Mouse (Mus musculus) megakaryocyte-erythroid progenitor cell, adult 5-6 weeks (primary cell): ENCODE results near the gene Pias4. TPM values are rescaled to one million over a fixed set of nuclear protein-coding genes. Genes with fewer than 3 reads are reported as not detected.
"Not testable (repeated sequence)": the region's sequence is repeated elsewhere in the genome, so short reads cannot be mapped to it uniquely, and the experiment has no call there.

ENCODE experiments used
- ATAC-seq: replicated peaks from 2 replicates; pipeline ENCODE4 v1.8.0; 2016; ENCODE audit warnings: mild to moderate bottlenecking, inconsistent platforms; ENCODE audit not compliant: severe bottlenecking, poor library complexity, low FRiP score, low TSS enrichment
- total RNA-seq, 2 experiments: library from RNA; stranded (forward) in 1 of 2; stranded (reverse) in 1 of 2; fragments of 200-1000, 215-1000 nt in 1 of 2; fragments of >200 nt in 1 of 2; fragmentation: Nextera tagmentation in 1 of 2; gene quantifications; 2 replicates each; pipeline ENCODE4 v1.2.3; 2014 to 2017

Pias4 gene
- total RNA-seq, 2 experiments from 2014 or later = 15.2 to 20.8 TPM

DNA sequence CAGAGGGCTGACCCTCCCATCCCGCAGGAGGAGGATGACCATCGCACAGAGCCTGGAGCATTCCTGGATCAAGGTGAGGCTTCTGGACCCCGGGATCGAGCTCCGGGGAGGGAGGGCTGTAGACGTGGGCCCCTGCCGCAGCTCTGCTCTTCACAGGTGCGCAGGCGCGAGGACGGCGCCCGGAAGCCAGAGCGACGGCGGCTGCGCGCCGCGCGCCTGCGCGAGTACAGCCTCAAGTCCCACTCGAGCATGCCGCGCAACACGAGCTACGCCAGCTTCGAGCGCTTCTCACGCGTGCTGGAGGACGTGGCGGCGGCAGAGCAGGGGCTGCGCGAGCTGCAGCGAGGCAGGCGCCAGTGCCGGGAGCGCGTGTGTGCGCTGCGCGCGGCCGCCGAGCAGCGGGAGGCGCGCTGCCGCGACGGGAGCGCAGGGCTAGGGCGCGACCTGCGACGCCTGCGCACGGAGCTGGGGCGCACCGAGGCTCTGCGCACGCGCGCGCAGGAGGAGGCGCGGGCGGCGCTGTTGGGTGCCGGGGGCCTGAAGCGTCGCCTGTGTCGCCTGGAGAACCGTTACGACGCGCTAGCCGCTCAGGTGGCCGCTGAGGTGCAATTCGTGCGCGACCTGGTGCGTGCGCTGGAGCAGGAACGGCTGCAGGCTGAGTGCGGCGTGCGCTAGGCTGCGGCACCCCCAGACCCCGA, 24.7 kb upstream of the Pias4 start:
- ATAC-seq = peak; percentile 40

DNA sequence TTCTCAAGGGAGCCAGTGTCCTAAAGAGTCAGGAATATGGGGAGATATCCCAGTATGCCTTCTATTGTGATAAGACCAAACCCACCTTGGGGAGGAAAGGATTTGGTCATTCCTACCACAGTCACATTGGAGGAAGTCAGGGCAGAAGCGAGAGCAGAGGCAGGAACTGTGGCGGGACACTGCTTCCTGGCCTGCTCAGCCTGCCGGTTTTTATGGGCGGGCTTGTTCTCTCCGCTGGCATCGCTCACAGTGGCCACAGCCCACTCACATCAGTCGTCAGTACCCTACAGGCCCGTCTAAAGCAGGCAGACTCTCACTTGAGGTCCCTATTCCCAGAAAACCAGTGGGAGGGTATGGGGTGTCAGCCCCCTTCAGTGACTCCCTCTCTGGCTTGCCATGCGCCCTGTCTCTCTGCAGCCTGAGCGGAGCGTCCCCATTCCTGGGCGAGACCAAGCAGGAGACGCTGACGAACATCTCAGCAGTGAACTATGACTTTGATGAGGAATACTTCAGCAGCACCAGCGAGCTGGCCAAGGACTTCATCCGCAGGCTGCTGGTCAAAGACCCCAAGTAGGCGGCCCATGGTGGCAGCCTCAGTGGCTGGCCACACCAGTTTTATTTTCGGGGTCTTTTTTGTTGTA, 23.7 kb upstream of the Pias4 start:
- no peak for ATAC-seq

DNA sequence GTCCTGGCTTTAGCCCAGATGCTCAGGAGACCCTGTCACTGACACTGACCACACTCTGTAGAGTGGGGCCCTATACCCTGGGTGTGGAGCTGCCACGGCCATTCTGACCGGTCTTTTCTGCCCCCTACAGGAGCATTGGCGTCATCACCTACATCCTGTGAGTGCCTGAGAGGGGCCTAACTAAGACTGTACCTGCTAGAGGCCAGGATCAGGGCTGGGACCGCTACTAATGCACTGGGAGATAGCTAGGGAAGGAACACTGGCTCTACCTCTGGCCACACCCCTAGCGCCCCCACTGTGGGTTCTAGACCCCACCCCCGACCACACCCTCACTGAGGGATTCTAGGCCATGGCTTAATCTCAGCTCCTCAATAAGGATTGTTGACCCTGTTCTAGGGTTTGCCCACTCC, 23.2 kb upstream of the Pias4 start:
- 0 out of 2 replicates have a peak, but pooled peaks have one; percentile 9 for ATAC-seq

DNA sequence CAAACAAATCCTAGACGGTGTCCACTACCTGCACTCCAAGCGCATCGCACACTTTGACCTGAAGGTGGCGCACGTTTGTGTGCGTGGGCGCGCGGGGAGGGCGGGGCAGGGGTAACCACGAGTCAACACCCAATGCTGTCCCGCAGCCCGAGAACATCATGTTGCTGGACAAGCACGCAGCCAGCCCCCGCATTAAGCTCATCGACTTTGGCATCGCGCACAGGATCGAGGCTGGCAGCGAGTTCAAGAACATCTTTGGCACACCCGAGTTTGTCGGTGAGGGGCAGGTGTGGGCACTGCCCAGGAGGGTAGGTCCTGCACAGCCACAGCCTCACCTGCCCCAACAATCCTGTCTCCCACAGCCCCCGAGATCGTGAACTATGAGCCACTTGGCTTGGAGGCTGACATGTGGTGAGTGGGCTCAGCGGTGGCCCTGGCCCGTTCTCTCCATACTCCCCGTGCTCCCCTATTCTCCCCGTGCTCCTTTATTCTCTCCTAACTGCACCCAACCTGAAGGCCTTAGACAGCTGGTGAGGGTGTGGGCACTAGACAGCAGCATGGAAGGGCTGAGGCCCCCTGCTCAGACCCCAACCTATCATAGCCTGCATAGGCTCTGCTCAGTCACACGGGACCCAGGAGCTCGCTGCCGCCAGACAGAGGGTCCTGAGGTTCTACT, 22.7 kb upstream of the Pias4 start:
- 0 out of 2 replicates have a peak, but pooled peaks have one; percentile 10 for ATAC-seq

DNA sequence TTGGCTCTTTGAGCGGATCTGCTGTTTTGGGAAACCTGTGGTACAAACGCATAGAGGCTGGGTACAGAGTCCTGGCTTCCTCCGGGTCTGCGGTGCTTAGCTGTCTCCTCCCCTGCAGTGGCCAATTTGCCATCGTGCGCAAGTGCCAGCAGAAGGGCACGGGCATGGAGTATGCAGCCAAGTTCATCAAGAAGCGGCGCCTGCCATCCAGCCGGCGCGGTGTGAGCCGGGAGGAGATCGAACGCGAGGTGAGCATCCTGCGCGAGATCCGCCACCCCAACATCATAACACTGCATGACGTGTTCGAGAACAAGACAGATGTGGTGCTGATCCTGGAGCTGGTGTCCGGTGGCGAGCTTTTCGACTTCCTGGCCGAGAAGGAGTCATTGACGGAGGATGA, 22.1 kb upstream of the Pias4 start:
- no peak for ATAC-seq

DNA sequence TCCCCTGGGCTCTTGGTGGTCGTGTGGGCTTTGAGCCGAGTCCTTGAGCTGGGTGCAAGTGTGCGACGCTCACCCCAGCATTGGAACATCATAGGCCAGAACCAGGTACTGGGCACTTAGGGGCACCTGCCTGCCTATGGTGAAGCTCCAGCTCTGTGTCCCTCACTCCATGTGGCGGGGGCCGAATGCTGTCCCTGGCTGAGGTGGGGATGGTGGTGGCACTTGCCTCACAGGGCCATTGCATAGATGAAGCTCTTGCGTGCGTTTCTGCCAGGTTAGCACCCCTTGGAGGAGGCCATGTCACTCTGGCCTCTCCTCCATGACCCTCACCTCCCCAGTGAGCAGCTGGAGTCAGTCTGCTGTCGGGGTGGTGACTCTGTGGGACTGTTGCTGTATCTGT, 19.4 kb upstream of the Pias4 start:
- ATAC-seq = no peak

DNA sequence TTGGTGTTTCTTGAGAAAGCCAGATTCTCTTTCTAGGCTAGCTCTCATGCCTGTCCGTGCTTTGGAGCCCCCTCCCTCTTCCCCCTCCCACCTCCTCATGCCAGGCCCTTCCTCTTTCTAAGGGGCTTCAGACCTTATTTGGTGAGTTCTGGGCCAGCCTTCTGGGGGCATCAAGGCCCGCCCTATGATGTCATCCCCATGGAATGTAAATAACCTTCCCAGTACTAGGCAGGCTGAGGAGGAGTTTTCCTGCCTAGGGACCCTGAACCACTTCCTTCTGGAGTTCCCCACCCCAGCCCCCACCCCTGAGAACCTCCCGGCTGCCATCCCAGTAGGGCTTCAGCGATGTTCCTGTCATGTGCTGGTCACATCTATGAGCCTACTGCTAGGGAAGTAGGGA, 17.0 kb upstream of the Pias4 start:
- no peak for ATAC-seq

DNA sequence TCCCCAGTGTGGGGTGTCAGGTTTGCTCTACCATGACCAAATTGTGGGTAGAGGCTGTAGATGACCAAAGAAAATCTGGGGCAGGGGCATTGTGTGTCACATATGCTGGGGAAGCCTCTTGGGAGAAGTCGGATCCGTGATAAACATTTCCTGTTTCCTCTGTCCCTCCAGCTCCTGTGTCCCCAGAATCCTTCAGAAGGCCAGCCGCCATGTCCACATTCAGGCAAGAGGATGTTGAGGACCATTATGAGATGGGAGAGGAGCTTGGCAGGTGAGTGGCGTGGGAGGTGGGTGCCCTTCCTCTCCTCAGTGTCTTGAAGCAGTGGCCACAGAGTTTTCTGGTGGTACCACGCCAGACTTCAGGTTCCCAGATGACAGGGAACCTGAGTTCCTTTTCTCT, 16.1 kb upstream of the Pias4 start, which contains the start of gene 4930442H23Rik:
4930442H23Rik (minus strand) TSS at position 45 of the 400 bp plus-strand sequence.
- ATAC-seq = no peak

DNA sequence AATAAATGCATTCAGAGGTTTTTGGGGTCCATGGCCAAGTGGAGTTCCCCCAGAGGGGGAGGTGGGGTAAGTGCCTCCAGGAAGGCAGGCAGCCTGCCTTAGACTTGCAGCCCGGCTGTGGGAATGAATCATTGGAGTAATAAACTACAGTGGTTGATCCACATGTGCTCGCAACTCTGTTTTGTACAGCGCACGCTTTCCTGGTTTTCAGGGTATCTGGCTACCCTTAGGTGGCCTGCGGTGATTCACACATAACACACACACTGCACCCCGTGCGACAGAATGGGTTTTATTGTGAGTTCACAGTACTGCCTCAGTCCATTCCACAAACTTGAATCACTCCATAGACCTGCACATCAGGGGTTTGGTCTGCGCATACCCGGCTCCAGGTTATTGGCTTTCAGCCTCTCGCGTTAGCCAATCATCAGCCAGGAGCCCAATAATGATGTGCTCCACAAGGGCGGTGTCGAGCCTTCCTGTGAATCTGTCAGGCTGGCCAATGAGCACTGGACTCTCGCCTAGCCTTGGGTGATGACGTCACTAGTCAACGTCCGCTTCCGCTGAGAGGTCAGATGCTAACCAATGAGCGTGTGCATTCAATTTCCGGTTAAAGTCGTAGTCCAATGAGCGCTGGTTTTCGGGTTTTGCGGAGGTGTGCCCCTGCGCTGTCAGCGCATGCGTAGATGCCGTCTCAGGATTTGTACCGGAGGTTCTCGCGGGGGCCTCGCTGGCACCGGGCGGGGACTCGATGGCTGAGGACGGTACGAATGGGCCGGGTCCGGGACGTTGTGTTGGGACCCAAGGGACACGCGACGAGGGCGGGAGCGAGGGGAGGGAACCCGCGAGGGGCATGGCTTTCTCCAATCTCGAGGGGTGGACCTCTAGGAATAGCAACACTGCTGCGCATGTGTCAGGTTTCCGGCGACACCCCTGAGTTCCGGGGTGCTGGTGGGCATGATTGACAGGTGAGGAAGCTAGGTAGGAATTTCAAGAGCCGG, 14.9 kb upstream of the Pias4 start, which contains the start of gene Dapk3:
Dapk3 (plus strand) TSS at position 670 of the 998 bp plus-strand sequence.
- ATAC-seq = peak; percentile 84

DNA sequence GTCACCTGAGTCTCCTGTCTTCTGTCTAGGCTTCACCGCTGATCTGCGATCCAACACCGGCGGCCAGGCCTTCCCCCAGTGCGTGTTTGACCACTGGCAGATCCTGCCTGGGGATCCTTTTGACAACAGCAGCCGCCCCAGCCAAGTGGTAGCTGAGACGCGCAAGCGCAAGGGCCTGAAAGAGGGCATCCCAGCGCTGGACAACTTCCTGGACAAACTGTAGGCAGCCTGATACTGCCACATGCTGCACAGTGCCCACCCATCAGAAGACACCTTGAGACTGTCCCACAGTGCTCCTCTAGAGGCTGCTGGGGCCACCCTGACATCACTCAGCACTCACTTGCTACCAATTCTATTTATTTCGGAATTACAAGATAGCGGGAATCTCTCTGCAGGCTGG, 14.1 kb upstream of the Pias4 start:
- not testable (repeated sequence) for ATAC-seq

DNA sequence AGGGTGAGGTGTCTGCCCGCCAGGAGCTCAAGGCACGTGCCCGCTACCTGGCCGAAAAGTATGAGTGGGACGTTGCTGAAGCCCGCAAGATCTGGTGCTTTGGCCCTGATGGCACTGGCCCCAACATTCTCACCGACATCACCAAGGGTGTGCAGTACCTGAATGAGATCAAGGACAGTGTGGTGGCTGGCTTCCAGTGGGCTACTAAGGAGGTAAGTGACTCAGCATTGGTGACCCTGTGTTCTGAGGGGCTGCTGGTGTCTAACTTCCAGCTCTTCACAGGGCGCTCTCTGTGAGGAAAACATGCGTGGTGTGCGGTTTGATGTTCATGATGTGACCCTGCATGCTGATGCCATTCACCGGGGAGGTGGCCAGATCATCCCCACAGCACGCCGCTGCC, 13.2 kb upstream of the Pias4 start:
- no peak for ATAC-seq

DNA sequence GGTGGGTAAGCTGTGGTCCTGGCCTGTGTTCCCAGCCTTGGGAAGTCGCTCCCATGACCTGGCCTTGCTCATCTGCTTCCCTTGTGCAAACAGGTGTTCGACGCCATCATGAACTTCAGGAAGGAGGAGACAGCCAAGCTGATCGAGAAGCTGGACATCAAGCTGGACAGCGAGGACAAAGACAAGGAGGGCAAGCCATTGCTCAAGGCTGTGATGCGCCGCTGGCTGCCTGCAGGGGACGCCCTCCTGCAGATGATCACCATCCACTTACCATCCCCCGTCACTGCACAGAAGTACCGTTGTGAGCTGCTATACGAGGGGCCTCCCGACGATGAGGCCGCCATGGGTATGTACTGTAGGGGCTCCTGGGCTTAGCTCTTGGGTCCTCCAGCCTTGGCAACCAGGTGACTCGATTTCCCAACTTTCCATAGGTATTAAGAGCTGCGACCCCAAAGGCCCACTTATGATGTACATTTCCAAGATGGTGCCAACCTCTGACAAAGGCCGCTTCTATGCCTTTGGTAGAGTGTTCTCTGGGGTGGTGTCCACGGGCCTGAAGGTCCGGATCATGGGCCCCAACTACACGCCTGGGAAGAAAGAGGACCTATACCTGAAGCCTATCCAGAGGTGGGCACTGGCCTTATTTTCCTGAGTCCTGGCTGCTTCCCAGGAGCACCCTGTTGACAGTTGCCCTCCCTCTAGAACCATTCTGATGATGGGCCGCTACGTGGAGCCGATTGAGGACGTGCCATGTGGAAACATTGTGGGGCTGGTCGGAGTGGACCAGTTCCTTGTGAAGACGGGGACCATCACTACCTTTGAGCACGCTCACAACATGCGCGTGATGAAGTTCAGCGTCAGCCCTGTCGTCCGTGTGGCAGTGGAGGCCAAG, 12.0 kb upstream of the Pias4 start:
- ATAC-seq = no peak

DNA sequence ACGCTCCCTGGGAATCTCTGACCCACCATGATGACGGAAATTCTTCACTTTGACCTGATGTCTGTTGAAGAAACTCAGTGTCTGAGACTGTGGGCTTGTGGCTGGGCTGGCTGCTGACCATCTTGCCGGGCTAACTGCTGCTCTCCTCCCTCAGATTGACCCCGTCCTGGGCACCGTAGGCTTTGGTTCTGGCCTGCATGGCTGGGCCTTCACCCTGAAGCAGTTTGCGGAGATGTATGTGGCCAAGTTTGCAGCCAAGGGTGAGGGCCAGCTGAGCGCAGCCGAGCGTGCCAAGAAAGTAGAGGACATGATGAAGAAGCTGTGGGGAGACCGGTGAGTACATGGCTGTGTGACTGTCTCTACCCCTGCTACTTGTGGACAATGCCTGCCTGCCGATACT, 11.2 kb upstream of the Pias4 start:
- no peak for ATAC-seq

DNA sequence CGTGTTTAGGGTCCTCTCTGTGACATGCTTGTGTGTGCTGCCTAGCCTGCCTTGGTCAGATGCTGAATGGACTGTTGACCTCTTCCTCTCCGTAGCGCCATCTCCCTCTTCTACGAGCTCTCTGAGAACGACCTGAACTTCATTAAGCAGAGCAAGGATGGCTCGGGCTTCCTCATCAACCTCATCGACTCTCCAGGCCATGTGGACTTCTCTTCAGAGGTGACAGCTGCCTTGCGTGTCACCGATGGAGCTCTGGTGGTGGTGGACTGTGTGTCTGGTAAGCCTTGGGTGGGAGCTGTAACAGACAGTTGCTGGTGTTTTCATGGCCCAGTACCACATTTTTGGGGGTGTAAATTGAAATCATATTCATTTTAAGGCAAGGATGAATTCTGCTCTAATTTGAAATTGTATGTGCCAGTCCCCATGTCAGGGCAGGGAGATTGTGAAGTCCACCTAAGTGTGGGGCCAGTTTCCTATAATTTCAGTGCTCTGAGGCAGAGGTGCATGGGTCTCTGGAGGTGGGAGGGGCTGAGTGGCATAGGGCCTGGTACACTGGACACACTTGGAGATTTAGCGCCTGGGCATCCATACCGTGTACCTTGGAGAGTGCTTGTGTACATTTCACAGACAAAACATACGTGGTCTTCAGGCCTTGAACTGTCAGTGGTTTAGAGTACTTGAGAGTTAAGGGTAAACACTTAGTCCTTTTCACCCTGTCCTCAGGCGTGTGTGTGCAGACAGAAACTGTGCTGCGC, 10.4 kb upstream of the Pias4 start:
- ATAC-seq = no peak

DNA sequence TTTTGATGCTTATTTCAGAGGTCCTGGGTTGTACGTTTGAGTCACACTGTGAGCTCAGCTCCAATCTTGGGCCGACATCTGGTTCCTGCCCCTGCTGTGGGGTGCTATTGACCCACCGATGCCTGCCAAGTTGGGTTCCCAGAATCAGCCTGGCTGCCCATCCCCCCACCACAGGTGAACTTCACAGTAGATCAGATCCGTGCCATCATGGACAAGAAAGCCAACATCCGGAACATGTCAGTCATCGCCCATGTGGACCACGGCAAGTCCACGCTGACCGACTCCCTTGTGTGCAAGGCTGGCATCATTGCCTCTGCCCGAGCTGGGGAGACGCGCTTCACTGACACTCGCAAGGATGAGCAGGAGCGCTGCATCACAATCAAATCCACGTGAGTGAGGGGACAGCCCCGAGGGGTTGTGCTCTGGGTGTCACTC, 9.8 kb upstream of the Pias4 start:
- ATAC-seq = no peak

DNA sequence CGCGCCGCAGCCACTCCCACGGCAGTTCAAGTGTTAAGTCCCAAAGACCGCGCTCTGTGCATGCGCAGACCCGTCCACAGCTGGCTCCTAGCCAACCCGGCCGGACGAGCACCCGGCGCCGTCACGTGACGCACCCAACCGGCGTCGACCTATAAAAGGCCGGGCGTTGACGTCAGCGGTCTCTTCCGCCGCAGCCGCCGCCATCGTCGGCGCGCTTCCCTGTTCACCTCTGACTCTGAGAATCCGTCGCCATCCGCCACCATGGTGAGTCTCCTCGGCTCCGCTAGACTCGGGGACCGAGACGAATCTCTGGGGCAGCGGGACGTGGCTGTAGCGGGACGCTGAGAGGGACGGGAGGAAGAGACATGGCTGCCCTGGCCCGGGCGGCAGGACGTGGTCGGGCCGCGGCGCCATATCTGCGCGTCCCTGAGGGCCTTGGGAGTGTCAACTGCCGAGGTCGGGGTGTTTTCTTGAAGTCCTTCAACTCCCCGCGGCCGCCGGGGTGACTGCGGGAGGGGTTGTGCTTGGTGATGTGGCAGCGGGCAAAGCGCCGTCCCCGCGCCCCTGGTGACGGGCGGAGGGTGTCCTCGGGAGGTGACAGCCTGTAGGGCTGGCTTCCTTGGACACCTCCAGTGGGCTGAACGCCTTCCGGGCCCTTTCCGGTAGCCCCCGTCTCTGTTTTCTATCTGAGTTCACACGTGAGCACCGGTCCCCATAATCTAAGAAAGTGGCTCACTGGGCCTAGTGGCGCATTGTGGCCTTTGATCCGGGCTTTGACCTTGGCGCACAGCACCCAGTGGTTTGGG, 8.9 kb upstream of the Pias4 start, which contains the start of gene Eef2:
Eef2 (plus strand) TSS at position 166 of the 806 bp plus-strand sequence.
- ATAC-seq = peak; percentile 20; the same call in 1 of the 2 replicates
